Mouse (Mus musculus): Measurements from ENCODE around the gene Pabpc4.
"Not testable (repeated sequence)": the region's sequence is repeated elsewhere in the genome, so short reads cannot be mapped to it uniquely, and the experiment has no call there.

DNA sequence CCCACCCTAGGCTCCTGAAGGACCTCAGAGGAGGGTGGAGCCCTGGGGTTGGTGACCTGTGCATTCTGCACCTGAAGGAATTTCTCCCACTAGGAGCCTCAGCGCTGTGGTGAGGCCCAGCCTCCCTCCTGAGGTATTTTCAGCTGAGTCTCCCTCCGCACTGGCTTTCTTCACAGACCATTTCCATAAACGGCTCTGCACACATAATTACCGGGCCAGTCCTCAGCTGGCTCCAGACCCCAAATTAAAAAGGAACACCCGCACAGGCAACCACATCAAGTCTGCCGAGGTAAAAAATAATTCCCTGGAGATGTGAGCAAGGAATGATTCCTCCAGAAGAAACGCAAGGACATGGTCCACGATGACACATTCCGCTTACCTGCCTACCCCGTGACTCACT lies 73.1 kb downstream of the Pabpc4 start:
- not testable (repeated sequence) for TF ChIP-seq POLR2A (IDR thresholded peaks at IDR 0.05; ENCODE audit: low read depth, low read length); MAZ (IDR thresholded peaks at IDR 0.05; ENCODE audit: low read depth, low read length); CTCF (conservative IDR thresholded peaks at IDR 0.05 in 1 of 2, IDR thresholded peaks at IDR 0.05 in 1 of 2; ENCODE audit: low read depth in 2 of 2, low read length in 2 of 2); IRF4 (IDR thresholded peaks at IDR 0.05; ENCODE audit: low read depth, low read length); EP300 (IDR thresholded peaks at IDR 0.05; ENCODE audit: low read length); TCF12 (IDR thresholded peaks at IDR 0.05; ENCODE audit: low read depth, low read length); MAX (IDR thresholded peaks at IDR 0.05; ENCODE audit: low read length); MXI1 (IDR thresholded peaks at IDR 0.05; ENCODE audit: low read depth, low read length)
